Mouse (Mus musculus) heart, adult 9 months (tissue): ENCODE measurements around the gene Amy2a2.
"Not testable (repeated sequence)": the region's sequence is repeated elsewhere in the genome, so short reads cannot be mapped to it uniquely, and the experiment has no call there.

Experiments used
- DNase-seq, 2 experiments: peaks; one replicate each; pipeline ENCODE4 v3.0.0; 2022; ENCODE audit warnings: low spot score in 2 of 2

Gene Amy2a2

GRCm38 (mm10) chr3:113356558-113356957 is at the start of gene Amy2a2:
Amy2a2 (minus strand) TSS chr3:113356658.
- DNase-seq = not testable (repeated sequence)

- DNase-seq = not testable (repeated sequence)
These were observed 11.0 kb downstream of the Amy2a2 start for GRCm38 (mm10) chr3:113345484-113345883.

GRCm38 (mm10) chr3:113323952-113324351 is 32.5 kb downstream of the Amy2a2 start, which contains the start of gene Amy2a3:
Amy2a3 (minus strand) TSS chr3:113324052.
- not testable (repeated sequence) for DNase-seq

GRCm38 (mm10) chr3:113312937-113313336 is 43.5 kb downstream of the Amy2a2 start:
- not testable (repeated sequence) for DNase-seq
